Mouse (Mus musculus) liver, embryonic 16.5 days (tissue): ENCODE data around the gene Carns1. TPM values are rescaled to one million over a fixed set of nuclear protein-coding genes. Genes with fewer than 3 reads are reported as not detected.

Experiments used
- ATAC-seq: fragments of 200-750 bp; cut with Nextera tagmentation; 2 replicates; pipeline ENCODE4 v1.8.0; 2017; ENCODE audit warnings: low read depth, mild to moderate bottlenecking, moderate number of reproducible peaks, moderate library complexity
- H3K27ac ChIP-seq: fragments of 300-500 bp; sonication (generic); 2 replicates; pipeline ENCODE4 v1.5.1; 2014; ENCODE audit warnings: mild to moderate bottlenecking, low read length
- H3K27me3 ChIP-seq: fragments of 300-500 bp; sonication (generic); 2 replicates; pipeline ENCODE4 v1.6.1; 2014; ENCODE audit warnings: low read depth, low read length, mixed read lengths; ENCODE audit not compliant: control insufficient read depth, insufficient read depth
- H3K36me3 ChIP-seq: fragments of 300-500 bp; sonication (generic); 2 replicates; pipeline ENCODE4 v1.6.1; 2014; ENCODE audit warnings: mild to moderate bottlenecking; ENCODE audit not compliant: control insufficient read depth, insufficient read depth
- H3K4me1 ChIP-seq: fragments of 300-500 bp; sonication (generic); 2 replicates; pipeline ENCODE4 v1.6.1; 2014; ENCODE audit warnings: low read depth, low read length, mixed read lengths; ENCODE audit not compliant: control insufficient read depth
- H3K4me2 ChIP-seq: fragments of 300-500 bp; sonication (generic); 2 replicates; pipeline ENCODE4 v1.6.1; 2014; ENCODE audit warnings: low read depth, low read length, mixed read lengths
- H3K4me3 ChIP-seq: fragments of 300-500 bp; sonication (generic); 2 replicates; pipeline ENCODE4 v1.5.1; 2014; ENCODE audit warnings: low read depth, mild to moderate bottlenecking, low read length
- H3K9ac ChIP-seq: fragments of 300-500 bp; sonication (generic); 2 replicates; pipeline ENCODE4 v1.6.1; 2014; ENCODE audit warnings: low read depth, low read length
- H3K9me3 ChIP-seq: fragments of 300-500 bp; sonication (generic); replicated peaks from 2 replicates; pipeline ENCODE4 v1.6.1; 2016; ENCODE audit warnings: low read length; ENCODE audit not compliant: control insufficient read depth
- WGBS: fragments of 180-500 bp; shearing (Covaris S2); extraction: QIAGEN DNeasy Blood & Tissue Kit; methylation state at CpG from one replicate; pipeline ENCODE4 v1.1.7; 2014; ENCODE audit not compliant: insufficient replicate concordance; 5-methylcytosine and 5-hydroxymethylcytosine counted together
- polyA plus RNA-seq: library from polyadenylated mRNA; unstranded; fragments of >200 nt; fragmentation: Nextera tagmentation; extraction: Ambion mirVana; gene quantifications from 2 replicates; pipeline ENCODE4 v1.2.1, GENCODE M21; 2015

Gene Carns1
- polyA plus RNA-seq, 1 experiment from 2014 or later: 0.67 TPM

- Histone ChIP-seq H3K9me3 (no peaks in the 10 kb centered on the region), H3K9ac (no peak overlapping the region), H3K4me1 (peaks cover 16% of the 10 kb centered on the region), H3K27ac (peak overlapping the region; percentile 69), H3K4me2 (no peak overlapping the region; the same call in 1 of the 2 replicates), H3K4me3 (no peak overlapping the region), H3K36me3 (no peaks in the 10 kb centered on the region), H3K27me3 (no peaks in the 10 kb centered on the region)
- ATAC-seq: peak; percentile 52
- WGBS: 29% methylated on average over 15 of the region's 15 CpGs
These were observed 10.0 kb upstream of the Carns1 start for GRCm38 (mm10) chr19:4184976-4185975.

DNA sequence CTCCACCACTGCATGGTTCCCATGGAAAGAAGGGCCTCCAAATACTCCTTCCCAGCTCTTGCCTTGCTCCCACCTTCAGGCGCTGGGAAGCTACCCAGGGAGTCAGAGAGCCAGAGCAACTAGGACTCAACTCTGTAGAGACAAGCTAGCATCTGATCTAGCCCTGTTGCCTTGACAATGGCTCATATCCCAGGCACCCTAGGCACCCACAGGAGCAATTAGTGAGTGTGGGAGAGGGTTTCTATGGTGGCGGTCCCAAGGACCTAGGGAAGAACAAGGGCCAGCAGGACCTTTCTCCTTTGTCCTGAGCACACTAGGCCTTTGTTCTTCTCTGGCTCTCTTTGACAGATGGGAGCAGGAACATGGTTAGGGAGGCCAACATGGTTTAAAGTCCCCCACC, 8.4 kb upstream of the Carns1 start:
- Histone ChIP-seq H3K4me3 (no peak overlapping the region), H3K4me1 (peaks cover 16% of the 10 kb centered on the region), H3K36me3 (no peaks in the 10 kb centered on the region), H3K27me3 (no peaks in the 10 kb centered on the region), H3K27ac (no peak overlapping the region), H3K9ac (no peak overlapping the region), H3K4me2 (no peak overlapping the region), H3K9me3 (no peaks in the 10 kb centered on the region)
- ATAC-seq: no peak
- 59% methylated on average over 2 of the region's 2 CpGs for WGBS

DNA sequence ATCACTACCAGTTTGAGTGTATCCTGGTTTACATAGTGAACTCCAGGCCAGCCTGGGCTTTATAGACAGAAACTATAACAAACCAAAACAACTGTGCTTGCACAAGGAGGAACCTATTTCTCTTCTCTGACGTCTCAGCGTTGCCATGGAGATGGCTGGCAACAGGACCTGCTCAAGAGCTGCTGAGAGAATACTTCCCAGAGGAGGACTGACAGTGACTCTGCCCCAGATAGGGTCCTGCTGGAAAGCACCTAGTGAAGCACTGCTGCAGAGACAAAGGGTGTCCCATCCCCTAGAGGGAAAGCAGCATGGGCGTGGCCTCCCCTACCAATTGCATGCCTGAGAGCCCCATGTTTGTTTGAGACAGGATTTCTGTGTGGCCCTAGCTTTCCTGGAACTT, 6.6 kb upstream of the Carns1 start:
- Histone ChIP-seq H3K9ac (no peak overlapping the region), H3K27ac (no peak overlapping the region), H3K4me3 (no peak overlapping the region), H3K36me3 (no peaks in the 10 kb centered on the region), H3K27me3 (no peaks in the 10 kb centered on the region), H3K4me2 (no peak overlapping the region), H3K9me3 (no peaks in the 10 kb centered on the region), H3K4me1 (peaks cover 16% of the 10 kb centered on the region)
- WGBS: 43% methylated on average over 3 of the region's 3 CpGs
- ATAC-seq: no peak

DNA sequence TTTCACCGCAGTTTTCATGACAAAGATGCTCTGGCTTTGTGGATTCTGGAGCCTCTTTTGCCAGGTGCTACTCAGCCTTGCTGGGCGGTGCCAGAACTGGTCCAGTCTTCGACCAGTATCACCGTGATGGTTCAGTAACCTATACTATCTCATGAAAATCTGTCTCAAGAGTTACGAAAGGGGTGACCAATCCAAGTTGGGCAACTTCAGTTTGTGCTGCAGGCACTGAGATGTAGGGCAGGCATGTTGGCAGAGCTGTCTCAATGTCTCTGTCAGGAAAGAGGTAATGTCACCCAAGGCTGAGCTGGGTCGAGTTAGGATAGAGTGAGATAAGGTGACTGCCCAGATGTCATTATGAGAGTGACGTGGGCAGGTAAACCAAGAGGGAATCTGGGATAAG, 5.1 kb upstream of the Carns1 start:
- H3K4me3 ChIP-seq: no peak overlapping the region
- WGBS: 70% methylated on average over 7 of the region's 7 CpGs
- H3K4me2 ChIP-seq: no peak overlapping the region
- no peaks in the 10 kb centered on the region for H3K36me3 ChIP-seq
- no peak overlapping the region for H3K9ac ChIP-seq
- no peaks in the 10 kb centered on the region for H3K9me3 ChIP-seq
- no peaks in the 10 kb centered on the region for H3K27me3 ChIP-seq
- H3K27ac ChIP-seq: no peak overlapping the region
- ATAC-seq: no peak
- peaks cover 15% of the 10 kb centered on the region for H3K4me1 ChIP-seq

GRCm38 (mm10) chr19:4172925-4173324, 2.4 kb downstream of the Carns1 start:
- Histone ChIP-seq H3K4me2 (no peak overlapping the region), H3K36me3 (no peaks in the 10 kb centered on the region), H3K27ac (no peak overlapping the region), H3K27me3 (no peaks in the 10 kb centered on the region), H3K9me3 (no peaks in the 10 kb centered on the region), H3K4me1 (peaks cover 14% of the 10 kb centered on the region), H3K4me3 (no peak overlapping the region), H3K9ac (no peak overlapping the region; the same call in 1 of the 2 replicates)
- ATAC-seq: no peak
- WGBS: 65% methylated on average over 11 of the region's 11 CpGs

- Histone ChIP-seq H3K4me2 (no peak overlapping the region), H3K4me1 (peaks cover 17% of the 10 kb centered on the region), H3K9me3 (no peaks in the 10 kb centered on the region), H3K36me3 (no peaks in the 10 kb centered on the region), H3K27me3 (no peaks in the 10 kb centered on the region), H3K4me3 (no peak overlapping the region), H3K9ac (no peak overlapping the region), H3K27ac (no peak overlapping the region)
- ATAC-seq: no peak
- 37% methylated on average over 13 of the region's 13 CpGs for WGBS
These were observed 3.6 kb downstream of the Carns1 start for GRCm38 (mm10) chr19:4171393-4172290.

GRCm38 (mm10) chr19:4170723-4171392, 4.4 kb downstream of the Carns1 start:
- Histone ChIP-seq H3K4me1 (peaks cover 17% of the 10 kb centered on the region), H3K27ac (no peak overlapping the region), H3K9me3 (no peaks in the 10 kb centered on the region), H3K9ac (no peak overlapping the region), H3K36me3 (no peaks in the 10 kb centered on the region), H3K4me2 (no peak overlapping the region), H3K4me3 (no peak overlapping the region), H3K27me3 (no peaks in the 10 kb centered on the region)
- ATAC-seq: no peak
- WGBS: 70% methylated on average over 10 of the region's 10 CpGs

DNA sequence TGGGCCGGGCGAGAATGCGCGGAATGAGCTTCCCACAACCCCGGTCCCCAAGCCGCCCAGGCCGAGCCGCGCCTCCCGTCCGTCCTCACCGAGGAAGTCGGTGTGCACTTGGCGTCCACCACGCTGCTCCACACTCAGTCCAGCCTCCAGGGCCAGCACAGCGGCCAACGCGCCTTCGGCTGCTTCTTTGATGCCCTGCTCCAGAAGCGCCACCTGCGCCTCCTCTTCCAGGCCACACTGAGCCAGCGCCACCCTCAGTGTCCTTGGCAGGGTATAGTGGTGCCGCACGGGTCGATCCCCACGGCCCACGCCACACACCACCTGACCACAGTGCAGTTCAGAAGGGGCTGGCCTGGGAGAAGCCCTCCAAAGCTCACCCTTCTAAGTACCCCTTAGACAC, 5.5 kb downstream of the Carns1 start:
- Histone ChIP-seq H3K27me3 (no peaks in the 10 kb centered on the region), H3K27ac (peak overlapping the region; percentile 83), H3K4me1 (peaks cover 15% of the 10 kb centered on the region), H3K4me2 (peak overlapping the region; percentile 98), H3K4me3 (peak overlapping the region; percentile 68), H3K36me3 (no peaks in the 10 kb centered on the region), H3K9ac (peak overlapping the region; percentile 82), H3K9me3 (no peaks in the 10 kb centered on the region)
- ATAC-seq: peak; percentile 2; the same call in 1 of the 2 replicates
- WGBS: 13% methylated on average over 27 of the region's 27 CpGs
